Mouse (Mus musculus): Measurements from ENCODE around the gene Wdfy2. TPM values are rescaled to one million over a fixed set of nuclear protein-coding genes. Genes with fewer than 3 reads are reported as not detected.

Gene Wdfy2
- polyA plus RNA-seq, 1 experiment from 2014 or later = 7.3 TPM

Small RNA genes lying within 50 kb of the gene (microRNA-seq; reads per million reads assigned to microRNA genes)
- gene Mir6541 = not detected
- 1.0 reads per million for gene Mir8098

Other genes with a start within 250 kb of the Wdfy2 start
- not detected in 2 replicates for gene Serpine3, start 174.0 kb upstream of the Wdfy2 start, polyA plus RNA-seq (2015; fragmentation: Nextera tagmentation; extraction: Ambion mirVana)
- 19.5 and 21.9 TPM in 2 replicates for gene Ints6, start 76.5 kb upstream of the Wdfy2 start, polyA plus RNA-seq (2015; fragmentation: Nextera tagmentation; extraction: Ambion mirVana)
- not detected in 2 replicates for gene Defb48, start 146.8 kb downstream of the Wdfy2 start, polyA plus RNA-seq (2015; fragmentation: Nextera tagmentation; extraction: Ambion mirVana)
- gene Defb47, start 160.4 kb downstream of the Wdfy2 start, polyA plus RNA-seq (2015; fragmentation: Nextera tagmentation; extraction: Ambion mirVana) = not detected in 2 replicates
- gene Defb43, start 174.1 kb downstream of the Wdfy2 start, polyA plus RNA-seq (2015; fragmentation: Nextera tagmentation; extraction: Ambion mirVana) = not detected in 2 replicates
- gene Defb42, start 209.3 kb downstream of the Wdfy2 start, polyA plus RNA-seq (2015; fragmentation: Nextera tagmentation; extraction: Ambion mirVana) = 1.6 TPM in 2 replicates
- gene Defb30, start 212.3 kb downstream of the Wdfy2 start, polyA plus RNA-seq (2015; fragmentation: Nextera tagmentation; extraction: Ambion mirVana) = not detected in 2 replicates